Mouse (Mus musculus): ENCODE results near the gene Adap1. TPM values are rescaled to one million over a fixed set of nuclear protein-coding genes. Genes with fewer than 3 reads are reported as not detected.
A peak's percentile ranks its signal among the peaks of the same experiment; 100 is the strongest.

Adap1 gene
- polyA plus RNA-seq (2015; fragmentation: Nextera tagmentation; extraction: Ambion mirVana) = 2.5 and 2.9 TPM in 2 replicates

GRCm38 (mm10) chr5:139325395-139325966, at the start of gene Adap1:
Adap1 (minus strand) TSS chr5:139325622.
- no peaks in the 10 kb centered on the region for H3K9me3 ChIP-seq (replicated peaks)
- H3K36me3 ChIP-seq = no peaks in the 10 kb centered on the region
- peak within 1 kb of the TSS; percentile 44 for H3K9ac ChIP-seq
- H3K4me2 ChIP-seq (replicated peaks) = peak within 1 kb of the TSS; percentile 99
- peaks cover 45% of the 10 kb centered on the region for H3K27me3 ChIP-seq
- peak within 1 kb of the TSS; percentile 59 for H3K4me3 ChIP-seq (replicated peaks)
- H3K27ac ChIP-seq (replicated peaks) = no peak within 1 kb of the TSS
- 4% methylated on average over 54 of the region's 61 CpGs for WGBS
- peak; percentile 71 for ATAC-seq (ENCODE audit: insufficient number of reproducible peaks, low FRiP score, low TSS enrichment, low read depth)
- peaks cover 21% of the 10 kb centered on the region; the same call in 1 of the 2 replicates for H3K4me1 ChIP-seq

GRCm38 (mm10) chr5:139374841-139375240, 49.4 kb upstream of the Adap1 start:
- peaks cover 59% of the 10 kb centered on the region for H3K4me1 ChIP-seq
- H3K4me3 ChIP-seq (replicated peaks) = no peak overlapping the region
- no peak for ATAC-seq (ENCODE audit: insufficient number of reproducible peaks, low FRiP score, low TSS enrichment, low read depth)
- 49% methylated on average over 2 of the region's 2 CpGs for WGBS
- no peaks in the 10 kb centered on the region for H3K9me3 ChIP-seq (replicated peaks)
- no peaks in the 10 kb centered on the region for H3K27me3 ChIP-seq
- H3K36me3 ChIP-seq = no peaks in the 10 kb centered on the region
- no peak overlapping the region for H3K27ac ChIP-seq (replicated peaks)
- no peak overlapping the region for H3K9ac ChIP-seq
- H3K4me2 ChIP-seq (replicated peaks) = no peak overlapping the region

- 81% methylated on average over 6 of the region's 6 CpGs for WGBS
- no peak for ATAC-seq (ENCODE audit: insufficient number of reproducible peaks, low FRiP score, low TSS enrichment, low read depth)
Observed at GRCm38 (mm10) chr5:139373889-139374444, 48.5 kb upstream of the Adap1 start.

GRCm38 (mm10) chr5:139373126-139373525, 47.7 kb upstream of the Adap1 start:
- Histone ChIP-seq H3K4me1 (peaks cover 44% of the 10 kb centered on the region), H3K27me3 (no peaks in the 10 kb centered on the region), H3K27ac (replicated peaks) (no peak overlapping the region), H3K36me3 (no peaks in the 10 kb centered on the region), H3K9ac (no peak overlapping the region), H3K4me2 (replicated peaks) (no peak overlapping the region), H3K4me3 (replicated peaks) (no peak overlapping the region), H3K9me3 (replicated peaks) (no peaks in the 10 kb centered on the region)
- no peak for ATAC-seq (ENCODE audit: insufficient number of reproducible peaks, low FRiP score, low TSS enrichment, low read depth)
- 76% methylated on average over 3 of the region's 3 CpGs for WGBS

More at GRCm38 (mm10) chr5:139373889-139374444, 48.5 kb upstream of the Adap1 start:
- Histone ChIP-seq H3K4me2 (replicated peaks) (no peak overlapping the region), H3K9ac (no peak overlapping the region), H3K36me3 (no peaks in the 10 kb centered on the region), H3K9me3 (replicated peaks) (no peaks in the 10 kb centered on the region), H3K27ac (replicated peaks) (no peak overlapping the region), H3K4me1 (peaks cover 52% of the 10 kb centered on the region), H3K27me3 (no peaks in the 10 kb centered on the region), H3K4me3 (replicated peaks) (no peak overlapping the region)

- H3K27me3 ChIP-seq = no peaks in the 10 kb centered on the region
Observed at GRCm38 (mm10) chr5:139371631-139372401, 46.4 kb upstream of the Adap1 start.

GRCm38 (mm10) chr5:139371118-139371517, 45.7 kb upstream of the Adap1 start:
- Histone ChIP-seq H3K9me3 (replicated peaks) (no peaks in the 10 kb centered on the region), H3K27ac (replicated peaks) (peak overlapping the region; percentile 82; the same call in 1 of the 2 replicates), H3K4me1 (peaks cover 31% of the 10 kb centered on the region), H3K9ac (peak overlapping the region; percentile 79; the same call in 1 of the 2 replicates), H3K4me3 (replicated peaks) (peak overlapping the region; percentile 69), H3K4me2 (replicated peaks) (peak overlapping the region; percentile 77), H3K36me3 (no peaks in the 10 kb centered on the region), H3K27me3 (no peaks in the 10 kb centered on the region)
- ATAC-seq (ENCODE audit: insufficient number of reproducible peaks, low FRiP score, low TSS enrichment, low read depth) = no peak
- WGBS = 61% methylated on average over 5 of the region's 5 CpGs

More at GRCm38 (mm10) chr5:139371631-139372401, 46.4 kb upstream of the Adap1 start:
- peak; percentile 93 for ATAC-seq (ENCODE audit: insufficient number of reproducible peaks, low FRiP score, low TSS enrichment, low read depth)
- peak overlapping the region; percentile 77 for H3K4me2 ChIP-seq (replicated peaks)
- H3K27ac ChIP-seq (replicated peaks) = peak overlapping the region; percentile 82
- 1% methylated on average over 39 of the region's 39 CpGs for WGBS
- peak overlapping the region; percentile 69 for H3K4me3 ChIP-seq (replicated peaks)
- peak overlapping the region; percentile 79 for H3K9ac ChIP-seq
- H3K4me1 ChIP-seq = peaks cover 31% of the 10 kb centered on the region
- no peaks in the 10 kb centered on the region for H3K9me3 ChIP-seq (replicated peaks)
- H3K36me3 ChIP-seq = no peaks in the 10 kb centered on the region

GRCm38 (mm10) chr5:139370336-139370735, 44.9 kb upstream of the Adap1 start:
- Histone ChIP-seq H3K36me3 (no peaks in the 10 kb centered on the region), H3K27ac (replicated peaks) (no peak overlapping the region), H3K4me2 (replicated peaks) (no peak overlapping the region), H3K9me3 (replicated peaks) (no peaks in the 10 kb centered on the region), H3K4me1 (peaks cover 32% of the 10 kb centered on the region), H3K9ac (no peak overlapping the region), H3K27me3 (no peaks in the 10 kb centered on the region), H3K4me3 (replicated peaks) (no peak overlapping the region)
- WGBS = 79% methylated on average over 6 of the region's 6 CpGs
- ATAC-seq (ENCODE audit: insufficient number of reproducible peaks, low FRiP score, low TSS enrichment, low read depth) = no peak

- H3K36me3 ChIP-seq = no peaks in the 10 kb centered on the region
- no peaks in the 10 kb centered on the region for H3K27me3 ChIP-seq
- H3K4me3 ChIP-seq (replicated peaks) = no peak overlapping the region
- H3K9me3 ChIP-seq (replicated peaks) = no peaks in the 10 kb centered on the region
- WGBS = 80% methylated on average over 11 of the region's 11 CpGs
- no peak for ATAC-seq (ENCODE audit: insufficient number of reproducible peaks, low FRiP score, low TSS enrichment, low read depth)
- H3K9ac ChIP-seq = no peak overlapping the region
- H3K4me1 ChIP-seq = peaks cover 39% of the 10 kb centered on the region
- H3K4me2 ChIP-seq (replicated peaks) = no peak overlapping the region
- no peak overlapping the region for H3K27ac ChIP-seq (replicated peaks)
Observed at GRCm38 (mm10) chr5:139368638-139369320, 43.4 kb upstream of the Adap1 start.

GRCm38 (mm10) chr5:139367884-139368458, 42.5 kb upstream of the Adap1 start:
- no peak overlapping the region for H3K27ac ChIP-seq (replicated peaks)
- no peak overlapping the region for H3K9ac ChIP-seq
- H3K27me3 ChIP-seq = no peaks in the 10 kb centered on the region
- H3K36me3 ChIP-seq = peaks cover 2% of the 10 kb centered on the region; the same call in 1 of the 2 replicates
- H3K4me3 ChIP-seq (replicated peaks) = no peak overlapping the region
- 79% methylated on average over 4 of the region's 4 CpGs for WGBS
- H3K4me2 ChIP-seq (replicated peaks) = no peak overlapping the region
- peaks cover 39% of the 10 kb centered on the region for H3K4me1 ChIP-seq
- H3K9me3 ChIP-seq (replicated peaks) = no peaks in the 10 kb centered on the region
- no peak for ATAC-seq (ENCODE audit: insufficient number of reproducible peaks, low FRiP score, low TSS enrichment, low read depth)

GRCm38 (mm10) chr5:139366484-139366883, 41.1 kb upstream of the Adap1 start:
- Histone ChIP-seq H3K36me3 (peaks cover 2% of the 10 kb centered on the region; the same call in 1 of the 2 replicates), H3K4me3 (replicated peaks) (no peak overlapping the region), H3K27me3 (no peaks in the 10 kb centered on the region), H3K9me3 (replicated peaks) (no peaks in the 10 kb centered on the region), H3K9ac (no peak overlapping the region), H3K4me2 (replicated peaks) (no peak overlapping the region), H3K4me1 (peaks cover 29% of the 10 kb centered on the region), H3K27ac (replicated peaks) (no peak overlapping the region)
- 71% methylated on average over 11 of the region's 11 CpGs for WGBS
- ATAC-seq (ENCODE audit: insufficient number of reproducible peaks, low FRiP score, low TSS enrichment, low read depth) = no peak
